Comparison of ENCODE assay signal across 8 mouse cellular contexts in the genomic region with DNA sequence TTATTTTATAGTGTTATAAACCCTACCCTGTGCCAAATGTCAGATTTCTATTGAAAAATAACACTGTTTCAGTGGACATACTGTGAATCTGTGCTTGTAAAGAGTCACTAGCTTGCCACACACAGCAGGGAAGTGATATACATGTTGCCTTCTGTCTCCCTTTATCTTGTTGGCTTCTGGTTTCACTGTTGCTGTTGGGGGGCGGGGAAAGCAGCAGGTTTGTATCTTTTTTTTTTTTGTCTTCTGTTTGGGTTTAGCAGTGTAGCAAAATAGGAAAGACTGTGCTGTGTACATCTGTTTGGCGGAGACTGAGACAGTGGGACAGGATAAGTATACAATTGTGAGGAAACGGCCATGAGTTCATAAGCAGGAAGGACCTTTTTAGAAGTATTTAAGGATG. TPM values are rescaled to one million over a fixed set of nuclear protein-coding genes. Genes with fewer than 3 reads are reported as not detected.
A peak's percentile ranks its signal among the peaks of the same experiment; 100 is the strongest.
DNase-seq lines count a peak whose midpoint lies in the region; ATAC-seq and TF ChIP-seq lines count a peak whose summit lies in the region.

No protein-coding gene starts in this region.

- no peak overlapping the region; the same call in 1 of the 2 replicates for H3K4me2 ChIP-seq in hindbrain, embryonic 11.5 days (replicated peaks; ENCODE audit: low read depth, low read length)
- peak overlapping the region; percentile 49 for H3K4me2 ChIP-seq in hindbrain, embryonic 16.5 days (ENCODE audit: low read length)
- peak overlapping the region; percentile 72 for H3K4me2 ChIP-seq in midbrain, postnatal 0 days (ENCODE audit: low read depth, low read length, poor library complexity, severe bottlenecking)

- H3K9ac ChIP-seq in hindbrain, embryonic 11.5 days (ENCODE audit: low read depth, low read length): no peak overlapping the region
- H3K9ac ChIP-seq in hindbrain, embryonic 16.5 days (ENCODE audit: low read depth, low read length): no peak overlapping the region
- H3K9ac ChIP-seq in midbrain, postnatal 0 days (replicated peaks; ENCODE audit: low read length, poor library complexity, severe bottlenecking): no peak overlapping the region

- ATAC-seq in hindbrain, embryonic 11.5 days (ENCODE audit: low FRiP score): no peak
- 0 out of 2 replicates have a peak, but pooled peaks have one; percentile 3 for ATAC-seq in common myeloid progenitor, adult 5-6 weeks (replicated peaks; ENCODE audit: low read depth, poor library complexity, severe bottlenecking)
- ATAC-seq in hindbrain, embryonic 16.5 days: no peak
- no peak for ATAC-seq in midbrain, postnatal 0 days (ENCODE audit: low FRiP score)
- no peak for ATAC-seq in megakaryocyte, adult 5-6 weeks (ENCODE audit: poor library complexity, severe bottlenecking)

- peak overlapping the region; percentile 77 for H3K4me3 ChIP-seq in hindbrain, embryonic 10.5 days
- H3K4me3 ChIP-seq in hindbrain, embryonic 11.5 days (ENCODE audit: low read depth, low read length): no peak overlapping the region
- peak overlapping the region; percentile 4; the same call in 1 of the 2 replicates for H3K4me3 ChIP-seq in hindbrain, embryonic 16.5 days (ENCODE audit: low read length)
- 0 out of 2 replicates have a peak overlapping the region, but pooled peaks have one; percentile 8 for H3K4me3 ChIP-seq in midbrain, postnatal 0 days (ENCODE audit: low read depth, low read length)

- peaks cover 1% of the 10 kb centered on the region; the same call in 1 of the 2 replicates for H3K36me3 ChIP-seq in hindbrain, embryonic 10.5 days
- no peaks in the 10 kb centered on the region for H3K36me3 ChIP-seq in hindbrain, embryonic 11.5 days (ENCODE audit: control insufficient read depth, insufficient read depth, low read length)
- no peaks in the 10 kb centered on the region for H3K36me3 ChIP-seq in hindbrain, embryonic 16.5 days (ENCODE audit: control insufficient read depth, insufficient read depth, low read length)
- H3K36me3 ChIP-seq in midbrain, postnatal 0 days (ENCODE audit: insufficient read depth, low read length): no peaks in the 10 kb centered on the region

- WGBS in hindbrain, embryonic 10.5 days: 59% methylated on average over 3 of the region's 3 CpGs
- 58% methylated on average over 3 of the region's 3 CpGs for WGBS in hindbrain, embryonic 11.5 days
- 62% methylated on average over 3 of the region's 3 CpGs for WGBS in hindbrain, embryonic 16.5 days
- WGBS in midbrain, postnatal 0 days: 55% methylated on average over 3 of the region's 3 CpGs

- no peak for DNase-seq in hindbrain, embryonic 10.5 days (ENCODE audit: low spot score)
- DNase-seq in hindbrain, embryonic 11.5 days (ENCODE audit: low spot score): no peak
- no peak for DNase-seq in midbrain, postnatal 0 days (ENCODE audit: low spot score)
- DNase-seq in spleen, postnatal 10 days (ENCODE audit: low spot score in 2 of 2): no peak
- no peak for DNase-seq in right cerebral cortex, postnatal 14 days

- peaks cover 20% of the 10 kb centered on the region for H3K27me3 ChIP-seq in hindbrain, embryonic 10.5 days (ENCODE audit: insufficient read depth, poor library complexity, severe bottlenecking)
- H3K27me3 ChIP-seq in hindbrain, embryonic 11.5 days (ENCODE audit: control insufficient read depth, insufficient read depth, low read length): no peaks in the 10 kb centered on the region
- H3K27me3 ChIP-seq in hindbrain, embryonic 16.5 days (replicated peaks; ENCODE audit: control insufficient read depth, insufficient read depth, low read length): no peaks in the 10 kb centered on the region; the same call in 1 of the 2 replicates
- H3K27me3 ChIP-seq in midbrain, postnatal 0 days (ENCODE audit: insufficient read depth, low read length): no peaks in the 10 kb centered on the region

- H3K27ac ChIP-seq in hindbrain, embryonic 10.5 days: no peak overlapping the region
- no peak overlapping the region for H3K27ac ChIP-seq in hindbrain, embryonic 11.5 days (ENCODE audit: low read depth, low read length)
- H3K27ac ChIP-seq in hindbrain, embryonic 16.5 days (ENCODE audit: low read depth, low read length): no peak overlapping the region
- no peak overlapping the region for H3K27ac ChIP-seq in midbrain, postnatal 0 days (ENCODE audit: low read depth, low read length)

- peaks cover 23% of the 10 kb centered on the region for H3K4me1 ChIP-seq in hindbrain, embryonic 10.5 days (replicated peaks)
- H3K4me1 ChIP-seq in hindbrain, embryonic 11.5 days (replicated peaks; ENCODE audit: control insufficient read depth, insufficient read depth, low read length): 0 out of 2 replicates have a peak, but pooled peaks cover 2% of the 10 kb centered on the region
- H3K4me1 ChIP-seq in hindbrain, embryonic 16.5 days (ENCODE audit: control insufficient read depth, insufficient read depth, low read depth, low read length): peaks cover 5% of the 10 kb centered on the region
- no peaks in the 10 kb centered on the region for H3K4me1 ChIP-seq in midbrain, postnatal 0 days (ENCODE audit: insufficient read depth, low read length)

- H3K9me3 ChIP-seq in hindbrain, embryonic 10.5 days: no peaks in the 10 kb centered on the region
- no peaks in the 10 kb centered on the region for H3K9me3 ChIP-seq in hindbrain, embryonic 11.5 days (ENCODE audit: control insufficient read depth, low read length)
- no peaks in the 10 kb centered on the region for H3K9me3 ChIP-seq in hindbrain, embryonic 16.5 days (ENCODE audit: control insufficient read depth, low read length)
- H3K9me3 ChIP-seq in midbrain, postnatal 0 days (ENCODE audit: low read length): no peaks in the 10 kb centered on the region

- no peak for TF ChIP-seq CTCF in midbrain, postnatal 0 days (IDR thresholded peaks at IDR 0.05)

RNA-seq across cellular contexts. Expression of a gene that starts 1.7 kb away (rescaled TPM):
- 39.5 and 47.8 TPM in 2 replicates for polyA plus RNA-seq in hindbrain, embryonic 10.5 days (2016; fragmentation: Nextera tagmentation; extraction: Ambion mirVana)
- 39.8 and 50.1 TPM in 2 replicates for polyA plus RNA-seq in hindbrain, embryonic 11.5 days (2014; fragmentation: Nextera tagmentation; extraction: Ambion mirVana)
- 10.2 and 16.6 TPM in 2 replicates for total RNA-seq in common myeloid progenitor, adult 5-6 weeks (2017)
- 59.0 and 60.4 TPM in 2 replicates for polyA plus RNA-seq in hindbrain, embryonic 16.5 days (2015; fragmentation: Nextera tagmentation; extraction: Ambion mirVana)
- total RNA-seq in midbrain, postnatal 0 days (2014; rRNA removed): 94.4 and 106 TPM in 2 replicates
- polyA plus RNA-seq in midbrain, postnatal 0 days (2015; fragmentation: Nextera tagmentation; extraction: Ambion mirVana): 46.8 and 51.7 TPM in 2 replicates
- 36.5 and 38.9 TPM in 2 replicates for total RNA-seq in megakaryocyte, adult 5-6 weeks (2015)
- total RNA-seq in megakaryocyte, adult 5-6 weeks (2017): 56.6 and 57.7 TPM in 2 replicates
